Mouse (Mus musculus): ENCODE results near the gene Rpl29. TPM values are rescaled to one million over a fixed set of nuclear protein-coding genes. Genes with fewer than 3 reads are reported as not detected.
A peak's percentile ranks its signal among the peaks of the same experiment; 100 is the strongest.

Rpl29 gene
- polyA plus RNA-seq (2012; rRNA removed) = 365 and 397 TPM in 2 replicates

- no peaks in the 10 kb centered on the region; the same call in 1 of the 2 replicates for H3K4me1 ChIP-seq (ENCODE audit: control insufficient read depth, insufficient read depth, insufficient read length)
- H3K27me3 ChIP-seq (ENCODE audit: control insufficient read depth, insufficient read depth, low read length) = no peaks in the 10 kb centered on the region
- H3K4me3 ChIP-seq (ENCODE audit: extremely low read depth, insufficient read depth, insufficient read length) = peak within 1 kb of the TSS; percentile 65
- DNase-seq (ENCODE audit: low read depth in 1 of 2, low spot score in 2 of 2) = peak; percentile 89 to 91
- H3K27ac ChIP-seq (ENCODE audit: insufficient read depth, low read length) = peak within 1 kb of the TSS; percentile 87
- under 1% methylated on average over 55 of the region's 55 CpGs for WGBS
- TF ChIP-seq POLR2A (IDR thresholded peaks at IDR 0.05; ENCODE audit: low read depth, low read length) = peak; percentile 32; the same call in 1 of the 2 replicates
- no peak for TF ChIP-seq CTCF (IDR thresholded peaks at IDR 0.05; ENCODE audit: extremely low read depth, insufficient read depth, insufficient read length, insufficient replicate concordance)
- H3K36me3 ChIP-seq (ENCODE audit: control insufficient read depth, insufficient read depth, low read length) = peaks cover 25% of the 10 kb centered on the region
Observed at GRCm38 (mm10) chr9:106429221-106430014, at the start of gene Rpl29. Gene Rpl29, plus strand, starts transcription at chr9:106429454.

- no peaks in the 10 kb centered on the region for H3K36me3 ChIP-seq (ENCODE audit: control insufficient read depth, insufficient read depth, low read length)
- WGBS = 21% methylated on average over 12 of the region's 12 CpGs
- no peak overlapping the region for H3K4me3 ChIP-seq (ENCODE audit: extremely low read depth, insufficient read depth, insufficient read length)
- H3K27ac ChIP-seq (ENCODE audit: insufficient read depth, low read length) = peak overlapping the region; percentile 64
- TF ChIP-seq POLR2A (IDR thresholded peaks at IDR 0.05; ENCODE audit: low read depth, low read length) = no peak
- TF ChIP-seq CTCF (IDR thresholded peaks at IDR 0.05; ENCODE audit: extremely low read depth, insufficient read depth, insufficient read length, insufficient replicate concordance) = no peak
- H3K4me1 ChIP-seq (ENCODE audit: control insufficient read depth, insufficient read depth, insufficient read length) = peaks cover 16% of the 10 kb centered on the region; the same call in 1 of the 2 replicates
- DNase-seq (ENCODE audit: low read depth in 1 of 2, low spot score in 2 of 2) = no peak
- H3K27me3 ChIP-seq (ENCODE audit: control insufficient read depth, insufficient read depth, low read length) = no peaks in the 10 kb centered on the region
Observed at GRCm38 (mm10) chr9:106386181-106386864, 42.9 kb upstream of the Rpl29 start.

- DNase-seq (ENCODE audit: low read depth in 1 of 2, low spot score in 2 of 2) = no peak
- Histone ChIP-seq H3K27ac (ENCODE audit: insufficient read depth, low read length) (no peak overlapping the region), H3K27me3 (ENCODE audit: control insufficient read depth, insufficient read depth, low read length) (no peaks in the 10 kb centered on the region), H3K36me3 (ENCODE audit: control insufficient read depth, insufficient read depth, low read length) (no peaks in the 10 kb centered on the region), H3K4me1 (ENCODE audit: control insufficient read depth, insufficient read depth, insufficient read length) (peaks cover 6% of the 10 kb centered on the region; the same call in 1 of the 2 replicates), H3K4me3 (ENCODE audit: extremely low read depth, insufficient read depth, insufficient read length) (no peak overlapping the region)
- TF ChIP-seq CTCF (IDR thresholded peaks at IDR 0.05; ENCODE audit: extremely low read depth, insufficient read depth, insufficient read length, insufficient replicate concordance) = no peak
- no peak for TF ChIP-seq POLR2A (IDR thresholded peaks at IDR 0.05; ENCODE audit: low read depth, low read length)
- 86% methylated on average over 11 of the region's 11 CpGs for WGBS
Observed at GRCm38 (mm10) chr9:106392828-106393527, 36.3 kb upstream of the Rpl29 start.

GRCm38 (mm10) chr9:106393548-106393947 is 35.7 kb upstream of the Rpl29 start:
- DNase-seq (ENCODE audit: low read depth in 1 of 2, low spot score in 2 of 2) = no peak
- no peak overlapping the region for H3K4me3 ChIP-seq (ENCODE audit: extremely low read depth, insufficient read depth, insufficient read length)
- TF ChIP-seq CTCF (IDR thresholded peaks at IDR 0.05; ENCODE audit: extremely low read depth, insufficient read depth, insufficient read length, insufficient replicate concordance) = no peak
- no peak overlapping the region for H3K27ac ChIP-seq (ENCODE audit: insufficient read depth, low read length)
- H3K4me1 ChIP-seq (ENCODE audit: control insufficient read depth, insufficient read depth, insufficient read length) = peaks cover 6% of the 10 kb centered on the region; the same call in 1 of the 2 replicates
- no peaks in the 10 kb centered on the region for H3K27me3 ChIP-seq (ENCODE audit: control insufficient read depth, insufficient read depth, low read length)
- no peaks in the 10 kb centered on the region for H3K36me3 ChIP-seq (ENCODE audit: control insufficient read depth, insufficient read depth, low read length)
- WGBS = 79% methylated on average over 8 of the region's 8 CpGs

- Histone ChIP-seq H3K36me3 (ENCODE audit: control insufficient read depth, insufficient read depth, low read length) (no peaks in the 10 kb centered on the region), H3K27ac (ENCODE audit: insufficient read depth, low read length) (no peak overlapping the region), H3K27me3 (ENCODE audit: control insufficient read depth, insufficient read depth, low read length) (no peaks in the 10 kb centered on the region), H3K4me1 (ENCODE audit: control insufficient read depth, insufficient read depth, insufficient read length) (peaks cover 6% of the 10 kb centered on the region; the same call in 1 of the 2 replicates), H3K4me3 (ENCODE audit: extremely low read depth, insufficient read depth, insufficient read length) (no peak overlapping the region)
- WGBS = 81% methylated on average over 11 of the region's 11 CpGs
- TF ChIP-seq POLR2A (IDR thresholded peaks at IDR 0.05; ENCODE audit: low read depth, low read length) = no peak
- peak; percentile 36; the same call in 1 of the 2 replicates for TF ChIP-seq CTCF (IDR thresholded peaks at IDR 0.05; ENCODE audit: extremely low read depth, insufficient read depth, insufficient read length, insufficient replicate concordance)
- DNase-seq (ENCODE audit: low read depth in 1 of 2, low spot score in 2 of 2) = peak in 1 of 2 experiments; percentile 16
Observed at GRCm38 (mm10) chr9:106394649-106395602, 34.3 kb upstream of the Rpl29 start.

- 68% methylated on average over 4 of the region's 4 CpGs for WGBS
- no peaks in the 10 kb centered on the region for H3K36me3 ChIP-seq (ENCODE audit: control insufficient read depth, insufficient read depth, low read length)
- H3K4me1 ChIP-seq (ENCODE audit: control insufficient read depth, insufficient read depth, insufficient read length) = peaks cover 6% of the 10 kb centered on the region; the same call in 1 of the 2 replicates
- TF ChIP-seq CTCF (IDR thresholded peaks at IDR 0.05; ENCODE audit: extremely low read depth, insufficient read depth, insufficient read length, insufficient replicate concordance) = no peak
- TF ChIP-seq POLR2A (IDR thresholded peaks at IDR 0.05; ENCODE audit: low read depth, low read length) = no peak
- no peaks in the 10 kb centered on the region for H3K27me3 ChIP-seq (ENCODE audit: control insufficient read depth, insufficient read depth, low read length)
- DNase-seq (ENCODE audit: low read depth in 1 of 2, low spot score in 2 of 2) = no peak
- no peak overlapping the region for H3K4me3 ChIP-seq (ENCODE audit: extremely low read depth, insufficient read depth, insufficient read length)
- peak overlapping the region; percentile 22; the same call in 1 of the 2 replicates for H3K27ac ChIP-seq (ENCODE audit: insufficient read depth, low read length)
Observed at GRCm38 (mm10) chr9:106397733-106398132, 31.5 kb upstream of the Rpl29 start.

All from spleen, adult 2 months (tissue).